Mouse (Mus musculus) lung, embryonic 14.5 days (tissue): ENCODE measurements around the gene Gpatch2. TPM values are rescaled to one million over a fixed set of nuclear protein-coding genes. Genes with fewer than 3 reads are reported as not detected.

ENCODE experiments used
- ATAC-seq: fragments of 200-750 bp; cut with Nextera tagmentation; 2 replicates; pipeline ENCODE4 v1.8.0; 2017; ENCODE audit warnings: mild to moderate bottlenecking, moderate TSS enrichment, moderate library complexity; ENCODE audit not compliant: insufficient read depth
- DNase-seq: peaks from one replicate; pipeline ENCODE4 v3.0.0-alpha.2; 2015
- H3K27ac ChIP-seq: fragments of 300-500 bp; sonication (generic); 2 replicates; pipeline ENCODE4 v1.5.1; 2014; ENCODE audit warnings: low read depth, mild to moderate bottlenecking, moderate library complexity
- H3K27me3 ChIP-seq: fragments of 300-500 bp; sonication (generic); 2 replicates; pipeline ENCODE4 v1.6.1; 2014; ENCODE audit warnings: low read length, control low read depth; ENCODE audit not compliant: insufficient read depth
- H3K36me3 ChIP-seq: fragments of 300-500 bp; sonication (generic); 2 replicates; pipeline ENCODE4 v1.6.1; 2014; ENCODE audit warnings: control low read depth; ENCODE audit not compliant: insufficient read depth
- H3K4me1 ChIP-seq: fragments of 300-500 bp; sonication (generic); 2 replicates; pipeline ENCODE4 v1.6.1; 2014; ENCODE audit warnings: antibody characterized with exemption, control low read depth; ENCODE audit not compliant: insufficient read depth
- H3K4me2 ChIP-seq: fragments of 300-500 bp; sonication (generic); 2 replicates; pipeline ENCODE4 v1.6.1; 2014; ENCODE audit warnings: mild to moderate bottlenecking
- H3K4me3 ChIP-seq: fragments of 300-500 bp; sonication (generic); 2 replicates; pipeline ENCODE4 v1.5.1; 2014; ENCODE audit warnings: low read depth, low read length
- H3K9ac ChIP-seq: fragments of 300-500 bp; sonication (generic); 2 replicates; pipeline ENCODE4 v1.6.1; 2014
- H3K9me3 ChIP-seq: fragments of 300-500 bp; sonication (generic); 2 replicates; pipeline ENCODE4 v1.6.1; 2016; ENCODE audit warnings: low read depth, low read length, control low read depth
- CTCF ChIP-seq: IDR thresholded peaks from 2 replicates; pipeline ENCODE4 v1.5.1; 2016; ENCODE audit warnings: antibody characterized with exemption, low read depth
- WGBS: fragments of 180-500 bp; shearing (Covaris S2); extraction: QIAGEN DNeasy Blood & Tissue Kit; methylation state at CpG from one replicate; pipeline ENCODE4 v1.1.7; 2014; 5-methylcytosine and 5-hydroxymethylcytosine counted together
- polyA plus RNA-seq: library from polyadenylated mRNA; unstranded; fragments of >200 nt; fragmentation: Nextera tagmentation; extraction: Ambion mirVana; gene quantifications from 2 replicates; pipeline ENCODE4 v1.2.1, GENCODE M21; 2014

The Gpatch2 gene
- polyA plus RNA-seq, 1 experiment from 2014 or later: 20.2 TPM

DNA sequence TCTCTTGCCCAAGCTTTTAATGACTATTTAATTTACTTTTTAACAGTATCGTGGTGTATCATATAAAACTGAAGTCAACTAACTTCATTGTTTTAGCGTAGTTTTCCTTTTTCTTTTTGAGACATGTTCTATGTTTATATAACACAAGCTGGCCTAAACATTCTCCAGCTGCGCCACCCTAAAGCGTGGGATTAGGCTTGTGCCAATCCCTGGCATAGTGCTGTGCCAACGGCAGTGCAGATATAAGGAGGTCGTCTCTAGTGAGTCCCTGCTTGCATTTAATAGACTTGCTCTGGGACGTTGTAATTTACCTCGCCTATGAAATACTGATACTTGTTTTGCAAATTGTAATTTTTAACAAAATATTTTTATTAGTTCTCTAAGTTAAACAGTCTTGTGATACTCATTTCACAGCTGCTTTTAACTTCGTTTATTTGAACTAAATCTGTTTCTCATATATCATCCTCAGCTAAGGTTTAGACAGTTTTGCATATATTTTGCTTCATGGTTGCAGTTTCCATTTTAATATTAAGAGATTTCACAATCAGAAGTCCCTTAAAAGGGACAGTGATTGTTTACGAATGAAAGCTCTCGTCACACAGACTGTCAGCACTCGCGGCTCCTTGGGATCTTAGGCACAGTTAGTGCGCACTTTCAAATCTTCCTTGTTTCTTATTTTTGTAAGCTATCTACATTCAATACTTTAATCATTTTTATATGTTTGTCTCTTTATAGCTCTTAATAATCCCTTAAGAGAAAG, 17.1 kb downstream of the Gpatch2 start:
- H3K4me2 ChIP-seq: no peak overlapping the region
- no peak overlapping the region for H3K27ac ChIP-seq
- no peak overlapping the region for H3K9ac ChIP-seq
- ATAC-seq: no peak; the same call in 1 of the 2 replicates
- TF ChIP-seq CTCF: no peak
- no peaks in the 10 kb centered on the region for H3K27me3 ChIP-seq
- H3K4me3 ChIP-seq: no peak overlapping the region
- peaks cover 20% of the 10 kb centered on the region for H3K36me3 ChIP-seq
- 0 out of 2 replicates have a peak, but pooled peaks cover 4% of the 10 kb centered on the region for H3K4me1 ChIP-seq
- WGBS: 47% methylated on average over 14 of the region's 14 CpGs
- no peaks in the 10 kb centered on the region for H3K9me3 ChIP-seq
- peak; percentile 57 for DNase-seq

DNA sequence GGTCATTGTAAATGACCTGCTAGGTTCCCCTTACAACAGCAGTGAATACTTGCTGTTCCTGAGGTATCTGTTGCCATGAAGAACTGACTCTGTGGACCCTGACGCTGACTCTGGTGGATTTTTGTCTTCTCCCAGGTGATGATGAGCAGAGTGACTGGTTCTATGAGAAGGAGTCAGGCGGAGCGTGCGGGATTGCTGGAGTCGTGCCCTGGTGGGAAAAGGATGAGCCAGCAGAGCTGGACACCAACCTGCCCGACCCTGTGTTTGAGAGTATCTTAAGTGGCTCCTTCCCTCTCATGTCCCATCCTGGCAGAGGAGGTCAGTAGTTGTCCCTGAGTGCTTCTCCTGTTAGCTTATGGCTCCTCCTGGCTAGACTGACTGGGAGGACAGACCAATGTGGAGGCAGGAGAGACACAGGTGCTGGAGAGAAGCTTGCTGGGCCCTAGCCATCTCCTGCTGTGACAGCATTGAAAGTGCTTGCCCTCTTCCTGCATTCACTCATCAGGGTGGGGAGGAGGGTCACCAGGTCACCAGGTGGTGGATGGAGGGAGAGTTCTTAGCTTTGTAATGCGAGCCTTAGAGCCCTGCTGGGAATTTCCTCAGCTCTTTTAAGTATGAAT, 17.8 kb downstream of the Gpatch2 start:
- DNase-seq (no peak), ATAC-seq (no peak)
- Histone ChIP-seq H3K27me3 (no peaks in the 10 kb centered on the region), H3K36me3 (peaks cover 19% of the 10 kb centered on the region), H3K9ac (no peak overlapping the region), H3K9me3 (no peaks in the 10 kb centered on the region), H3K27ac (no peak overlapping the region), H3K4me3 (no peak overlapping the region), H3K4me1 (no peaks in the 10 kb centered on the region), H3K4me2 (no peak overlapping the region)
- no peak for TF ChIP-seq CTCF
- WGBS: 66% methylated on average over 7 of the region's 7 CpGs

DNA sequence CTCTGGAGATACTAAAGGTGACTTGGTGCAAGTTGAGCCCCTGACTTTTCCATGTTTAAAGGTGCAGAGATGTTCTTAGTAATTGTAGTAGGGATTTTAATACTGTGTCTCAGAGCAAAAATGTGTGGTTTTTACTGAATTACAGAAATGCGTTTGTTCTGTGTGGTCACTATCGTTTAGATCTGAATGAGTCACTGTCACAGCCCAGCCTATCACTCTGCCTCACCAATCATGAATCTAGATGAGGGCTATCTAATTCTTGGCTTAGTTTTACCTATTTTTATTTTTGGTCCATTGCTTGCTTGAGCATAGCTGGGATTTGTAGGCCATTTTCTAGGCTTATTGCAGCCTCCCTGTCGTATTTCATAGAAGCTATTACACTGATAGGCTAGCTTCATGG, 19.9 kb downstream of the Gpatch2 start:
- 94% methylated on average over 3 of the region's 3 CpGs for WGBS
- Histone ChIP-seq H3K4me3 (no peak overlapping the region), H3K27ac (no peak overlapping the region), H3K4me1 (no peaks in the 10 kb centered on the region), H3K36me3 (peaks cover 19% of the 10 kb centered on the region), H3K27me3 (no peaks in the 10 kb centered on the region), H3K4me2 (no peak overlapping the region), H3K9ac (no peak overlapping the region), H3K9me3 (no peaks in the 10 kb centered on the region)
- TF ChIP-seq CTCF: no peak
- ATAC-seq (no peak), DNase-seq (no peak)

GRCm38 (mm10) chr1:187236296-187236695, 21.0 kb downstream of the Gpatch2 start:
- Histone ChIP-seq H3K9me3 (no peaks in the 10 kb centered on the region), H3K27me3 (no peaks in the 10 kb centered on the region), H3K4me3 (no peak overlapping the region), H3K36me3 (peaks cover 19% of the 10 kb centered on the region), H3K4me1 (no peaks in the 10 kb centered on the region), H3K4me2 (no peak overlapping the region), H3K9ac (no peak overlapping the region), H3K27ac (no peak overlapping the region)
- WGBS: 74% methylated on average over 6 of the region's 6 CpGs
- ATAC-seq (no peak), DNase-seq (no peak)
- TF ChIP-seq CTCF: no peak

GRCm38 (mm10) chr1:187238061-187238460, 22.8 kb downstream of the Gpatch2 start:
- no peaks in the 10 kb centered on the region for H3K9me3 ChIP-seq
- no peak overlapping the region for H3K27ac ChIP-seq
- H3K4me3 ChIP-seq: no peak overlapping the region
- TF ChIP-seq CTCF: no peak
- peaks cover 19% of the 10 kb centered on the region for H3K36me3 ChIP-seq
- H3K27me3 ChIP-seq: no peaks in the 10 kb centered on the region
- H3K4me1 ChIP-seq: no peaks in the 10 kb centered on the region
- H3K4me2 ChIP-seq: no peak overlapping the region
- 87% methylated on average over 4 of the region's 4 CpGs for WGBS
- ATAC-seq (no peak), DNase-seq (no peak)
- H3K9ac ChIP-seq: no peak overlapping the region

DNA sequence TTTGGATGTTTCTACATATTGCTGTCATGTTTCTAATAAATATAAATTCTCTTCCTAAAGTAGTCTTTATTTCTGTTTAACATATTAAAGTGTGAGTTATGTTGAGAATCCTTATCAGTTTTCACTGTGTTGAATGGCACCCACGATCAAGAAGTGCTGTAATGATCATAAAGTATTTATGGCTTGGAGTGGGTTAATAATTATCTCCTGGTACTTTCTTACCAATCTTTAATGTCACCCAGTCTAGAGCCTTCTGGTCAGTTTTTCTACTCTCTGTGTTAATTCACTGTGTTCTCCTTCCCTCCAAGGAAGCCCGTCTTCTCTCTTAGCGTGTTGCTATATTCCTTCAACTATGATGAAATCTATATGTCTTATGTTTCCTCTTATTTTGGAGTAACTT, 25.0 kb downstream of the Gpatch2 start:
- 90% methylated on average over 3 of the region's 3 CpGs for WGBS
- ATAC-seq: no peak
- Histone ChIP-seq H3K4me3 (no peak overlapping the region), H3K36me3 (0 out of 2 replicates have a peak, but pooled peaks cover 6% of the 10 kb centered on the region), H3K4me1 (no peaks in the 10 kb centered on the region), H3K27me3 (no peaks in the 10 kb centered on the region), H3K4me2 (no peak overlapping the region), H3K9ac (no peak overlapping the region), H3K9me3 (no peaks in the 10 kb centered on the region), H3K27ac (no peak overlapping the region)
- no peak for DNase-seq
- TF ChIP-seq CTCF: no peak

GRCm38 (mm10) chr1:187241329-187241728, 26.0 kb downstream of the Gpatch2 start:
- ATAC-seq: no peak
- H3K4me3 ChIP-seq: no peak overlapping the region
- no peaks in the 10 kb centered on the region for H3K9me3 ChIP-seq
- no peak overlapping the region for H3K27ac ChIP-seq
- H3K9ac ChIP-seq: no peak overlapping the region
- TF ChIP-seq CTCF: no peak
- H3K4me1 ChIP-seq: no peaks in the 10 kb centered on the region
- H3K4me2 ChIP-seq: no peak overlapping the region
- H3K36me3 ChIP-seq: 0 out of 2 replicates have a peak, but pooled peaks cover 6% of the 10 kb centered on the region
- DNase-seq: no peak
- 90% methylated on average over 5 of the region's 5 CpGs for WGBS
- H3K27me3 ChIP-seq: no peaks in the 10 kb centered on the region
